Mouse (Mus musculus) kidney, adult 2 months (tissue): ENCODE measurements at regions not wholly inside any gene's neighbourhood (a gene's known extent, or its start where the extent isn't known, plus 50 kb on each side); places are given as distances from the start of the nearest gene placed in this dataset.
A peak's percentile ranks its signal among the peaks of the same experiment; 100 is the strongest.

Experiments used
- DNase-seq: peaks from one replicate; pipeline ENCODE4 v3.0.0; 2021
- H3K27ac ChIP-seq: fragments of 200-500 bp; 2 replicates; pipeline ENCODE4 v1.5.1; 2012; ENCODE audit warnings: low read depth, low read length, control low read depth, inconsistent platforms; ENCODE audit not compliant: insufficient read depth
- H3K27me3 ChIP-seq: fragments of 200-500 bp; replicated peaks from 2 replicates; pipeline ENCODE4 v1.6.1; 2012; ENCODE audit warnings: mild to moderate bottlenecking, moderate library complexity, low read length, inconsistent platforms; ENCODE audit not compliant: control insufficient read depth, insufficient read depth
- H3K36me3 ChIP-seq: fragments of 200-500 bp; 2 replicates; pipeline ENCODE4 v1.6.1; 2012; ENCODE audit warnings: mild to moderate bottlenecking, moderate library complexity, low read length, inconsistent platforms; ENCODE audit not compliant: control insufficient read depth, insufficient read depth
- H3K4me1 ChIP-seq: fragments of 200-500 bp; 2 replicates; pipeline ENCODE4 v1.6.1; 2011; ENCODE audit warnings: low read length; ENCODE audit not compliant: control insufficient read depth, insufficient read depth
- H3K4me3 ChIP-seq: fragments of 200-500 bp; 2 replicates; pipeline ENCODE4 v1.5.1; 2011; ENCODE audit warnings: mild to moderate bottlenecking, low read depth, low read length, control low read depth; ENCODE audit not compliant: insufficient read depth
- CTCF ChIP-seq: fragments of 200-500 bp; conservative IDR thresholded peaks from 2 replicates; pipeline ENCODE4 v1.5.1; 2011; ENCODE audit warnings: low read depth, mild to moderate bottlenecking, control low read depth, low read length, moderate library complexity, mixed read lengths; ENCODE audit not compliant: insufficient read depth, insufficient read length
- POLR2A ChIP-seq: fragments of 200-500 bp; IDR thresholded peaks from one replicate; pipeline ENCODE4 v1.6.1; 2011; ENCODE audit warnings: low read depth, low read length, control low read depth
- WGBS: fragments of 180-500 bp; shearing (Covaris S2); methylation state at CpG from one replicate; pipeline ENCODE4 v1.1.7; 2018; 5-methylcytosine and 5-hydroxymethylcytosine counted together

DNA sequence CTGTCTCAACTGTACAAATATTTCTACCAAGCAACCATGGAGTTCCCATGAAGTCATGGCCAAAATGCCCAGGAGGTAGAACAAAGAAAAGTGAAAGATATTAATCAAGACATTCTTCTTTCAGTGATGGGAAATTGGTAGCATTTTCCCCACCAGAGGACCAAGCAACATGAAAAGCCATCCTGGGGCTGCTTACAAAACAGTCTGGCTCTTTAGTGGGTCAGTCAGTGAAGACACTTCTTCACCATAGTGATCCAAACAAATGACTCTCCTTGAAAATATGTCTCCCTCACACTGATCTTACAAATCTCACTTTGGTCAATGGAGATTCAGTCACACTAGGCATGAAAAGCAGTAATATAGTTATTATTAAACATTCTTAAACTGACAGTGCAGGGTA lies 299.8 kb upstream of the Gm9747 start:
- no peaks in the 10 kb centered on the region for H3K4me1 ChIP-seq
- no peaks in the 10 kb centered on the region for H3K27me3 ChIP-seq
- TF ChIP-seq CTCF (no peak), POLR2A (no peak)
- no peaks in the 10 kb centered on the region for H3K36me3 ChIP-seq
- H3K27ac ChIP-seq, result no peak overlapping the region
- no peak for DNase-seq
- H3K4me3 ChIP-seq, result no peak overlapping the region

DNA sequence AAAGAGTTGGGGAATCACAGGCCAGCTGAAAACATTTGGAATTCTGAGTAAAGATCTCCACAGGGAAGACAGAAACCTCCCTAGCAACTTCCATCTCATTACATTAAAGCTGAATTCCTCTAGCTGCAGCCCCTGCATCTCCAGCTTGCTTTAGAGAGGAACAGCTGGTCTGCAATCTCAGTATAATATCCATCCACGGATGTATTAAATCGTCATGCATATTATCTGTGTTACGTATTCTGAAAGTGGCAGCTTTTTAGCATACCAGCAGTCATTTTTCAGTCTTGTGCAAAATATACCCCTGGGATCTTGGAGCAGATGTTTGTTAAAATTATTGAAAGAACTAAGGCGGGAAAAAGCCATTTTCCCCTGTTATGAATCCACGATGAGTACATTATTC lies 287.7 kb upstream of the Gm9747 start:
- no peaks in the 10 kb centered on the region for H3K4me1 ChIP-seq
- 81% methylated on average over 5 of the region's 5 CpGs for WGBS

GRCm38 (mm10) chr1:81950140-81950550 lies 282.8 kb upstream of the Gm9747 start:
- Histone ChIP-seq H3K36me3 (no peaks in the 10 kb centered on the region), H3K4me3 (no peak overlapping the region), H3K27me3 (no peaks in the 10 kb centered on the region), H3K4me1 (no peaks in the 10 kb centered on the region), H3K27ac (no peak overlapping the region)
- no peak for TF ChIP-seq CTCF
- peak; percentile 10 for DNase-seq
- WGBS, result 61% methylated on average over 3 of the region's 3 CpGs

More for the DNA sequence above, 287.7 kb upstream of the Gm9747 start:
- no peak for DNase-seq
- no peak overlapping the region for H3K4me3 ChIP-seq
- TF ChIP-seq POLR2A (no peak), CTCF (no peak)
- no peaks in the 10 kb centered on the region for H3K36me3 ChIP-seq
- no peak overlapping the region for H3K27ac ChIP-seq
- H3K27me3 ChIP-seq, result no peaks in the 10 kb centered on the region

DNA sequence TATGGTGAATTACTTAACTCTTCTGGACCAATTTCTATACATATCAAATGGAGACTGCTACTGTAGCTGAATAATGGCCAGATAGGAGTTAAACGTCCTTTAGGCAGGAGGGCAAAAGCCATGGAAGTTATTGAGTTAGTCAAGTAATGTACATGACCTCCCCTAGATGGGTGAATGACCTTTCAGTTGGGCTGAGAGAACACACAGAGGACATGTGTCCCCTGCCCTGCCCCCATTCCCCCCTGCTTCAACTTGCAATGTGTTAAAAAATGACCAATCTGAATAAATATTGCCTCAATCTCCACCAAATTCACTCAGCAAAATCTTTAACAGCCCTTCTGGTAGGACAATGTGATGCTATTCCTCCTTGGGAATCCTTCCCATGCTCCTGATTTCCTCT lies 282.1 kb upstream of the Gm9747 start:
- TF ChIP-seq POLR2A, result no peak
- TF ChIP-seq CTCF, result no peak
- DNase-seq, result no peak
- no peak overlapping the region for H3K27ac ChIP-seq
- H3K4me1 ChIP-seq, result no peaks in the 10 kb centered on the region
- no peak overlapping the region for H3K4me3 ChIP-seq
- H3K36me3 ChIP-seq, result no peaks in the 10 kb centered on the region
- H3K27me3 ChIP-seq, result no peaks in the 10 kb centered on the region
- 59% methylated on average over 1 of the region's 1 CpGs for whole genome bisulfite sequencing

DNA sequence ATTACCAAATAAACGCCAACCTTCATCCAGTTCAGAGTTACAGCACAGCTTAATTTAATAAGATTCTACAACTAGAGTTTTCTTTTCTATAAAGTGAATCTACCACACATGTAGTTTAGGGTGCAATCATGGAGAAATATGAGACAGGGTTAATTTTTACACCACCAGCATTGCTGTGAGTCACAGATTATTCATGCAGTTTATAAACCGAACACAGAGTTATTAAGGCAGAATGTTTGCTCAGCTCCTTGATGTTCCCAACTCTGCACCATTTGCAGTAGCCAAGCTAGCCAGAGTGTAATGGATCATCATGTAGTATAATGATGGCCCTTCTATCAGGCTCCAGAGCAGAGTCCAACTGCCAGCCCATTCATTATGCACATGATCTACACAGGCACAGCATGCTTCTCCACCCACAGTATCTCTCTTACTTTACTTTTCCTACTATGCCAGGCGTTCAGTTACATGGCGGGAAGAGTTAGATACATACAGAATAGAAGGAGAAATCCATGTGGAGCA lies 281.4 kb upstream of the Gm9747 start:
- Histone ChIP-seq H3K36me3 (no peaks in the 10 kb centered on the region), H3K27ac (no peak overlapping the region), H3K4me1 (no peaks in the 10 kb centered on the region), H3K27me3 (no peaks in the 10 kb centered on the region), H3K4me3 (no peak overlapping the region)
- 78% methylated on average over 4 of the region's 4 CpGs for WGBS
- TF ChIP-seq CTCF, result no peak
- no peak for TF ChIP-seq POLR2A
- DNase-seq, result no peak

DNA sequence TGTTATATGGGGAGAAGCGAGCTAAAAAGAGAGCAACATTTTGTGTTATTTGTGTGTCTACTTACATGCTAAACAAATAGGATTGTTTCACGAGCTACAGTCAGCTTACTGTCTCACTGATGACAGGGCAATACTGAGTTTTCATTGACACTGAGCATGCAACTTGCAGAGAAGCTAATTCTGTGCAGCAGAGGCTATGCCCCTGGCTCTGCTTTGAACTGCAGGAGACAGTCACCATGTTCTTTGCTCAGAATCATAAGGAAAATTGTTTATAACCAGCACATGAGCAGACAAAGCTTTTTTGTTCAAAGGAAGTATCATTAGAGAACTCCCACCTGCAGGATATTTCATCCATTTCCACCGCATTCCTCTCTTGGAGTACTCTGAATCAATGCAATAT lies 280.8 kb upstream of the Gm9747 start:
- no peak for DNase-seq
- H3K4me1 ChIP-seq, result no peaks in the 10 kb centered on the region
- H3K27me3 ChIP-seq, result no peaks in the 10 kb centered on the region
- no peak overlapping the region for H3K4me3 ChIP-seq
- TF ChIP-seq CTCF (no peak), POLR2A (no peak)
- H3K36me3 ChIP-seq, result no peaks in the 10 kb centered on the region
- WGBS, result 76% methylated on average over 3 of the region's 3 CpGs
- H3K27ac ChIP-seq, result no peak overlapping the region

GRCm38 (mm10) chr1:81954507-81954906 lies 278.4 kb upstream of the Gm9747 start:
- Histone ChIP-seq H3K27ac (no peak overlapping the region), H3K4me1 (no peaks in the 10 kb centered on the region), H3K27me3 (no peaks in the 10 kb centered on the region), H3K4me3 (no peak overlapping the region), H3K36me3 (no peaks in the 10 kb centered on the region)
- TF ChIP-seq CTCF (no peak), POLR2A (no peak)
- DNase-seq, result no peak
- WGBS, result 84% methylated on average over 2 of the region's 2 CpGs

- Histone ChIP-seq H3K4me1 (no peaks in the 10 kb centered on the region), H3K27me3 (no peaks in the 10 kb centered on the region), H3K36me3 (no peaks in the 10 kb centered on the region), H3K27ac (no peak overlapping the region), H3K4me3 (no peak overlapping the region)
- no peak for DNase-seq
- 83% methylated on average over 1 of the region's 1 CpGs for WGBS
- no peak for TF ChIP-seq CTCF
- no peak for TF ChIP-seq POLR2A
These were observed 265.9 kb upstream of the Gm9747 start for GRCm38 (mm10) chr1:81967062-81967461.
